Mouse (Mus musculus) ovary, postnatal 10 days (tissue): ENCODE data around the gene Tnfaip3.

Experiments
- DNase-seq: peaks from one replicate; pipeline ENCODE4 v3.0.0; 2022; ENCODE audit warnings: low spot score

Tnfaip3 gene

DNA sequence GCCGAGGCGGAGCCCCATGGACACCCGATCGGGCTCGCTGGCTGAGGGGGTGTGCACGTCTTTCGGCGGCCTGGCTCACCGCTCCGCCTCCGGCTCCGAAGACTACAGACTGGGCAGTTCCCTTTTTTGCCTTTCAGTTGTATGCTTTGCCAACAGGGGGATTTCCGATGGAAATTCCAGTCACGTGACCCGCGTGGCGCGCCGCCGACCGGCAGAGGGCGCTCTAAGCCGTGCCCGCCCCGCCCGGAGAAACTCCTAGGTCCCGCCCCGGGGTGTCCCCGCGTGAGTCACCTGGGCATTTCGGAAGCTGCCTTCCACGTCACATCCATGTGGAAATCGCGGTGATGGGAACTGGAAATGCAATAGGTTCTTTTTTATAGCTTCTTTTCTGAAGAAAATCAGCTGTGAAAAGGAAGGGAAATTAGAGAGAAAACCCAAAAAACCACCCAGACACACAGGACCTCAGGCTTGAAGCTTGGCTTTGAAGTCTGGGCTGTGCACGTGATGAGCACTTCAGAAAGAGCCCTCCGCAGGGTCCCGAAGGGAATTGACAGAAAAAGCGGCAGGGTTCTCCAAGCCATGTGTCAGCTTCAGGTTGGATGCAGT, at the start of gene Tnfaip3:
Gene Tnfaip3, minus strand, starts transcription at position 401 of the 606 bp plus-strand sequence.
- peak; percentile 100 for DNase-seq

DNA sequence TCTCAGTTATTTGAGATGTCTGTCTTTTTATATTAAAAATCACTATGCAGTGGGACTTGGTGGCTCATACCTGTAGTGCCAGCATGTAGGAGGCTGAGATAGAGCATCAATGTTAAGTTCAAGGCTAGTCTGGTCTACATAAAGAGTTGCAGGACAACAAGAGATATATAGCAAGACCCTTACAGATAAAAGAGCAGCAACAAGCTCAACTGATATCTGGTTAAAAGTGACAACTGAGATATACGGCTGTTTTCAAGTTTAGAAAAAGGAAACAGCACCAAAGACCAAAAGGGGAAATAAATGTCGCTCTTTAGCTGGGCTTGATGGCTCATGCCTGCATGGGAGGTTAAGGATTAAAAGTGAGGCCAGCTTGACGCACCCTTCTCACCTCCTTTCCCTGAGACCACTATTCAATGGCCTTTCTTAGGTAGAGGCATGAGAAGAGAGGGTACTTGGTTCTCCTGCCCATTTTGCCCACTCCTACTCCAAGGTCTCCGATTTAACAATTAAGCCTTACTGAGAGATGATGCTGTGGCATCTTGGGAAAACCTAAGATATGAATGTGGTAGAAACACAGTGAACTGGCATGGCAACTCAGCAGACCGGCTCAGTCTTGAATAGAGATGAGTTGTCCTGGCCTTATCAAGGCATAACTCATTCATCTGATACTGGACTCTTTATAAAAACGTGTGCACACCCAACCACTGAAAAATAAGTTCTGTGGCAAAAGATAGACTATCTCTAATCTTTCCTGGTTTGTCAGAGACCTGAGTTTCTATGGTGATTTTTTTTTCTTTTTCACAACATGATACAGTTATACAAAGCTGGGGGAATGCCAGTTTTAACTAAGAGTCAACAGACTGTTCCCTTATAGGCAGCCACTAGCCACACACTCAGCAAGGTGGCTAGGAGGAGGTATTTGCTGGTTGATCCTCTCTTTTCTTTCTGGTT, 49.5 kb upstream of the Tnfaip3 start:
- no peak for DNase-seq

DNA sequence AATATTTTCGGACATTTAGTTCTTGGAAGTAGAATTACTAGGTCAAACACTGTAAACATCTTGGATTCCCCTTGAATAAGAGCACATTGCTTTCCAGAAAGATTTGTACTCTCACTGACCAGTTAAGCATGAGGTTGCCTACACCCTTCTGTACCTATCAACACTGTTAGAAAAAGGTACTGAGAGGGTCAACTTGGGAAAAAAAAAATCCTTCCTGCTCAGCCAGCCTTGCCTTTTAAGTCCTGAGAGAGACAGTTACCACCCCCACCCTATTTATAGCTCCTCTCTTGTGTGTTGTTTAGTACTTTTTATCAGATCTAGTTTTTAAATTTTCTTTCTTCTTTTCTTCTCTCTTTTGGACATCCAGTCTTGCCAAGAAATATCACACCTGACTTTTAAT, 48.2 kb upstream of the Tnfaip3 start:
- no peak for DNase-seq

DNA sequence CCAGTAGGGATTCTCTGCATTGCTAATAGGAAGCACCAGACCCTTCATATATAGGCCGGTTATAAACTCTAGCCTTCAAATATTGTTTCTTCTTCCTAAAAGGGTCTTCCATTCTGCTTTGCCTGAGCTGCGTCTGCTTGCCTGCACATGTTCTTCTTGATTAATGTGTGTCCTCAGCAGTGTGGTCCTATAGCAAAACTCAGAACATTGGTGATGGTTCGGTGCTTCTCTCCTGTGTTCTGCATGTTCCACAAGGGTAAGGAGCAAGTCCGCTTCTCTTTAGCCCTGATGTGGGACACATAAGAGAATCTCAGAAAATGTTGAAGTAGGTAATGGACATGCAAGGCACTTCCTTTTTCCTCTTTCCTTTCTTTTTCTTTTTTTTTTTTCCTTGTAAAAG, 47.8 kb upstream of the Tnfaip3 start:
- DNase-seq, result no peak

DNA sequence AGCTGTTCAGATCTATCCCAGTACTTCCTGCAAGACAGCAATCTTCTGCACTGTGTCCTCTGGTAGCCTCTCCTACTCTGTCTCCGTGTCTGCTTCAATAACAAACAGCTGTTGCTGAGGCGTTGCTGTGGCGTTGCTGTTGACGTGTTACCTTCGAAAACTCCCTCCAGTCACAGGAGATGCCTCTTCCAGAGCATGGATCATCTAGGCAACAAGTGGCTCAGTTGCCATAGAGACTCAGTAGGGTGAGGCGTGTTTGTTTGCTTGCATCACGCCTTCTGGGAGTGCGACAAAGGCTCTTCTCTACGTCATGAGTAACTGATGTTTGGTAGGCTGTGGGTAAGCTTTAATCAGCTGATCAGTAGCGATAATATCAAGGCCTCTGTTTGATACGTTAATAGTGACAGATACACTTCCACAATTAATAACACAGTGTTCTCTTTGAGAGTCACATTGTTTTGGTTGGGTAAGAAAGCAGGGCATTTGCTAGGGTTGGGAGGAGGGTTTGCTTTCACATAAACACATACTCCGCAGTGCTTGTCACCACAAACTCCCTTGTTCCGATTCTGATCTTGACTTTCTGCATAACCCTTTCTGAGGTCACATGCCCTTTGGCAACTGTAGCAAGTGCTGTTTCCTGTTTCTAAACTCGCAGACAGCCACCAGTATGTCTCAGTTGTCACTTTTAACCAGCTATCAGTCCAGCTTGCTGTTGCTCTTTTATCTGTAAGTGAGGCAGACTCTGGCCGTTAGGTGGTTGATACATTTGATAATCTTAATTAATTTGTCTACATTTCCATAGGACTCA, 46.8 kb upstream of the Tnfaip3 start:
- DNase-seq, result no peak

DNA sequence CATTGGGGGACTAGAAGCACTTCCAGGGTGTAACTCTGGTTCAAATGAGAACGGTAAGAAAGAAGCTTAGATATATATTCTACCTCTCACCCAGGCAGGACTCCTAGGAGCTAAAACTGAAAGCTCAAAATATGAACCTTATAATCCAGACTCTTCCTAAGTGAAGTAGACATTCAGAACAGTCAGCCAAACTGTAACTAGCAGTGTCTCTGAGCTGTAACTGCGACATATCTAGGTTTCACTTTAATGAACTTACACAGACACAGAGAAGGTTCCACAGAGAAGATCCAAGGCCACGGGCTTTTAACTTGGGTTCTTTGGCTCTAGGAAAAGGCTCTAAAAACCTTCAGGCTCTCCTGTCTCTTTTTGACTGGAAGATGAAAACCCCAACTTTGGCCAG, 45.7 kb upstream of the Tnfaip3 start:
- DNase-seq, result no peak

DNA sequence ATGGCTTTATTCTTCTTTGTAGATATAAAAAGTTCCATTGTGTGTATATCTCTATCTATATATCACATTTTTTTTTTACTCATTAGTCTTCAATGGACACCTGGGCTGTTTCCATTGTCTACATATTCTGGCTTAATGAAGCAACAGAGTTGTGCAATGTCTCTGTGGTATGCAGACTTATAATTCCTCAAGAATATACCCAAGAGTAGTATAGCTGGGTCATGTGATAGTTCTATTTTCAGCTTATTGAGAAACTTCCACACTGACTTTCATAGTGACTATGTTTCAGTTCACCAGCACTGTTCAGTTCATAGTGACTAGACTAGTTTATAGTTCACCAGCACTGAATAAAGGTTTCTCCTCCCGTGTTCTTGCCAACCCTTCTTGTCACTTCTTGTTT, 38.1 kb upstream of the Tnfaip3 start:
- no peak for DNase-seq

DNA sequence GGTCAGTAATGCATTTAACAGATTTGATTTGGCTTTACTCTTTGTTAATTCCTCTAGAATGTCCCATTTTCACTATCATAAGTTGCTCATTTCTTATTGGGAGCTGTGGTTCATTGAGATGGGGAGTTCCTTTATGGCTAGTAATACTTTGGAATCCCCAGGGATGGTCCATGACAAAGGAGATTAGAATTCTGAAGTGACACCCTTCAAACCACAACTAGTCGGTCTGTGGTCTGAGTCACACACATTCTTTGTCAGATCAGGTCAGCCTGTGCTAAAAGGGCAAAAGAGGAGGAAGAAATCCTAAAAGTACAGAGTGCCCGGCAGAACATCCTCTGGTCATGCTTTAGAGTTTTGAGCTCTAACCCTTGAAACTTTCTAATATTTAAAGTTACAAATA, 30.5 kb upstream of the Tnfaip3 start:
- no peak for DNase-seq

DNA sequence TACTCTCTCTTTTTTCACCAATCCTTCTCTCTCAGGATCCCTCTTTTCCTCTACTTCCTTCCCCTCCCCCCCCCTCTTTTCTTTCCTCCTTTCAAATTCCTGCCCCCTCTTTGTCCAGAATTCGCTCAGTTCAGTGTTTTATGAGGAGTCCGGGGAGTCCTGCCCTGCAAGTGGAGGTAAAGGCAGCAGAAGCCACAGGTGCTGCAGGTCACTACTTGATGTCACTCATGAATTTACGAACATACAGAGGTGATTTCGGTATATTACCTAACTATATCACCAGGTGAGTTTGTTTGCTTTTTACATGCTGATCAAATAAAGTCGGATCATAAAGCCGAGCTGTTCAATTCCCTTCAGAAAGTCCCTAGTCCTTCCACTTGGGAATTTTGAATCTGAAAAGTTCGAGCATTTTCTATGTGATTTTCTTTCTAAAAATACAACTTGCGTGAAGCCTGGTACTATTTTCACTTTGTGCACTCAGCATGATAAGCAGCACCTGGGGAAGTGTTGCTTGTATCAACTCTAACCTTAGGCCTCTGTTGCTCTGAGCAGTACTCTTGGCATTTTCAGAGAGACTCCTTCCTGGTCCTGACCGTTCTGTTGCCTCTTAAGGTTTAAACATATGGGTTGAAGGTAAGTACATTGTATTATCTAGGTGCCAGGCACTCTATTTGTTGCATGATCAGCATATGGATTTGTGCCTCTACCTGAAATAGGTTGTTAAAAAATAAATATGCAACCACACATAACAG, 29.5 kb upstream of the Tnfaip3 start:
- no peak for DNase-seq

DNA sequence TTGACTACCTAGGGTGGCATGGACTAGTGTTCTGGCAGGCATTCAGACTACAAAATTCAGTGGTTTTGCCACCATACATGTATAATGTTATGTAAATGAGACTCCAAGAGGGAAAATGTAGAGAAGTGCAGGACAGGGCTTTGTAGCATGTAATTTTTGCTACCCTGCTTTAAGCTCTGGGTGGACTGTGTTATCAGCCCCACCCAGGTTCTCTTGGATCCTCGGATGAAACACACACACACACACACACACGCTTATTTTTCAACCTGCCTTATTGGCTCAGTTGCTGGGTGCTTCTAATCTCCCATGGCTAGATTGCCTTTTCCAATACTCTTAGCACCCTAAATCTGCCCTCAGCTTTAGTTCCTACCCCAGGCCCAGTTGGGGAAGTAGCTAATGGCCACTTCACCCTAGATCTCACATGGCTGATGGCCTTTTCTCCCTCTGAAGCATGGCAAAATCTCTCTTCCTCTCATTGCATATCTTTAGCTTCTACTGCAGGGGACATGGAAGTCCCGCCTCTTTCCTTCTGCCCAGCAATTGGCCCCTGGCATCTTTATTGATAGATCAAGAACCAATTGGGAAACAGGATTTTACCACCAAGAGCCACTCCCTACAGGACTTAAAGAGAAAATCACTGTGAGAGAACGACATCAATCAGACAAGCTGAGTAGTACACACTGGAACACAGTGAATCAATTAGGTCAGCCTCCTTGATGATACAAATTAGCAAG, 28.2 kb upstream of the Tnfaip3 start:
- DNase-seq, result no peak

DNA sequence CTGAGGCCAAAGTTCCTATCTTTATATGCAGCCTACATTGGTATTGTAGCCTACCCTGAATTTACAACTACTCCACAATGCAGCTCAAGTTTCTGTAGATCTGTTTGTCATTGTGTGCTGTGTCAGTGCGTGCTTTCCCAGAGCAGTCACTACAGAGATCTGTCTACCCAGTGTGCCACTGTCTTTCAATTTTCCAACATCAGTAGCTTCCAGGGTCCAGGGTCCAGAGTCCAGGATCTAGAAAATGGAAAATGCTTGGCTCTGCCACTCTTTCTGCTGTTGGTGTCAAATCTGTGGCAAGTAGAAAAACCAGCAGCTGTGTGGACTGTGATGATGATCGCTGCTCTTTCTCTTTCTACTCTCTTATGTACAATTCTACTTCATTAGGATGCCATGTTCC, 24.7 kb upstream of the Tnfaip3 start:
- DNase-seq, result no peak

DNA sequence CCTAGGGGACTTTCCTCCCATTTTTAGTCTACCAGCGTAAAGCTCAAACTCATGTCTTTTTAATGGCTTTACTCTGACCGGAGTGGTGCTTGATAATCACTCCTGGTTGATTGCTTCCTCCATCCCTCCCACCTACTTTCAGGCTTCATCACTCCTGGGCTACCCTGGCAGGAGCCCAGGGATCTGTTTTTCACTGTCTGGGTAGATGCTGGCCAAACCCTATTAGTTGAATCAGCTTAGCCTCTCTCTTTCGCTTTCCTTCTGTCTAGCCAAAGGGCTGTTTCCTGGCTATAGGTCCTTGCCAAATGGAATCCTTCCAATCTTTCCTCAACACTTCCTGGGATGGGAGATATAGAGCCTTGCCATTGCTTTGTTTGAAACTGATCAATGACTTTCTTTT, 19.3 kb upstream of the Tnfaip3 start:
- no peak for DNase-seq

DNA sequence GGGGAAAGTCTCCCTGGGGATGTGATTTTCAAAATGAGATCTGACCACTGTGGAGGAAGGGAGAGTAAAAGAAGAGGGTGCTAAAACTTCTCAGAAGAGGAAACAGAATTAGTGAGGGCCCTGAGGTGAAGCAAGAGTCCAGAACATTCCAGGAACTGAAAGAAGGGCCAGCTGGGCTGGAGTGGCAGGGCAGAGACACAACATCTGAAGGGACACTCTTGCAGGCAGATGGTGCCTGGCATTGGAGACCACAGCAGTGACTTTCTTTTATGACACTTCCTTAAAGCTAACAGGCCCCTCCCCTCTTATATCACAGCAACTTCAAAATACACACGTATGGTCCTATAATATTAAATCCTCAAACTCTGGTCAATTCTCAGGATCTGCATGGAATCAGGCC, 18.2 kb upstream of the Tnfaip3 start:
- DNase-seq, result no peak

DNA sequence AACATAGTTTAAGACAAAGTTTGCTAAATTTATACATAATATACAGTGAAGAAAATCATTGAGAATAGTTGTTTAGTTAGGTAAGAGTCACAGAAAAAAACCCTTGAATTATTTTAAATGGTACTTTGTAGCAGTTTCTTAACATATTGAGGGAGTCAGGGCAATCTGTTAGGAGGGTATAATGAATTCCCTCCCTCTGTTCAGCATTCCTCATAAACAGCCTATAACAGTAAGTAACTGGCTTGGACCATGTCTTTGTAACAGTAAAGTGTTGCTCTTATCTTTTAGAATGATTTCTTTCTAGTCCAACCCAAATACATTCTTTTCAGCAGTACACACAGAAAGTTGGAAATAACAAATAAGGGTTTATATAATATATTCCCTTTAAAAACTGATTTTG, 16.4 kb upstream of the Tnfaip3 start:
- DNase-seq, result no peak

DNA sequence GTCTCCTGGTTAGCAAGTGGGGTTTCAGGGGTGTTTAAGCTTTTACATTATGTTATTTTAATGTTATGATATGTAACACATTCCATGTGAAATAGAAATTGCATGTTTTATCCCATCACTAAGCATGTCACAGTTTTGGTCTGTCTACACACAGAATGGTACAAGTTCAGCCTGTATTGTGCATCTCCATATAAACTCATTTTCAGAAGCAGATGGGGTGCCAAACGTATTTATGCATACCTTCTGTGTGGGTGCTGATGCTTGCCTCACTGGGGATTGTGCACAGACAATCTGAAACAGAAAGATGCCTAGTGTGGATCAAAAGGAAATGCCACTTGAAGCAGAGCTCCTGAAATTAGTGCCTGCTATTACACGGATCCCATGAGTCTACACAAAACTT, 15.2 kb upstream of the Tnfaip3 start:
- no peak for DNase-seq

DNA sequence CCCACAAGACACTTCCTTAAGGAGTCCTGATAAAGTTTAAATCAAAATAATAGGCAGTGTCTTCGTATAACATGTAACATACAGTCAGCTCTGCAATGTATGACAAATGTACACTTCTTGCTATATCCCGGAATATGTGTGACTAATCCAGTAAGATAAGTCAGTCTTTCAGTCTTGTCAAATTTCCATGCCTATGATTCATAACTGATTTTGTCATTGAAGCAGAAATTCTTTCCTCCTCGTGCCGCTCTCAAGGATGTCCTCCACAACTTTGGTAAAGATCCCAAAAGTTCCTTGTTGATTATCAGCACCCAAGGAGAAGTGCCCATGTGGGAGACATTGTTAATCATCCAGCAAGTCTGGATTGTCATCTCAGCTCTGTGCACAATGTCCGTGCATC, 11.3 kb upstream of the Tnfaip3 start:
- no peak for DNase-seq

DNA sequence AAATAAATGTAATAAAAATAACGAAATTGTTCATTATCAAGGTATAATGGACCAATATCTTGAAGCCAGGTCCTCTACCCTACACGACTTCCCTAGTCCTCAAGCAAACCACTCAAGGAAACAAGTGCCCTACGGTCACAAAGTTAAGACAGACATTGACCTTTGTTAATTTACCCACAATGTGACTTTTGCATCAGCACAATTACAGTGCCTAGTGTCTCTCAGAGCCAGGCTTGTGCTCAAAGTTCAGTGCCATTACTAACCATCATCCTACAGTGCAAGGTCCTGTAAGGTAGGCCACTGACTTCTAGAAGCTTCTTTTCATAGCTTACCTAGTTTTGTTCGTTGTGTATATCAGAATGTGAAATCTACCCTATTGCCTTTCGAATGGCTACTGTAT, 8.9 kb upstream of the Tnfaip3 start:
- DNase-seq, result no peak

DNA sequence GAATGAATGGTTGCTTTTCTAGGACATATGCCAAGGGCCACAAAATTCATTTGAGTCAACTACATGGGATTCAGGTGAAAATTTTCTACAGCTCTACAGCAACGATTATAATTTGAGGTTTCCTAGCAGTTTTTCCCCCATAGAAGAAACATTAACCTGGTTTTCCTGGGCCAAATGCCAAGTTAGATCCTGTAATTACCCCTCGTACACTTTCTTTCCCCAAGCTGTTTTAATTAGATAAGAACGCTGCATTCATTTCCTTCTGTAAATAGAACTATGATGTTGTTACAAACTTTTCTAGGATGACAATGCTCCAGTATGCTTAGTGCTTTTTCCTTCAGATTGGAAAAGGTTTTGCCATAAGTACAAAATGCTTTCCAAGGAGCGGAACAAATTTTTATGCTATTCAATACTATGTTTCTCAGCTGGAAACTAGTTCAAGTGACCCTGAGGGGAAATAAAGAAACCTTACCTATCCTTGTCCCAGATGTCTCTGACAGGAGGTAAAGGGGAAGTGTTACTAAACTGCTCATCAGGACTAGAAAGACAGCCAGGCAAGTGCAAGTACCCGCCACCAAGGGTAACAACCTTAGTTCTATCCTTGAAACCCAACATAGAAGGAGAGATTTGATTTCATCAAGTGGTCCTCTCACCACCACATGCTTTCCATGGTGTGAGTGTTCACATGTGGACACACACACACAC, 8.3 kb upstream of the Tnfaip3 start:
- DNase-seq, result no peak

DNA sequence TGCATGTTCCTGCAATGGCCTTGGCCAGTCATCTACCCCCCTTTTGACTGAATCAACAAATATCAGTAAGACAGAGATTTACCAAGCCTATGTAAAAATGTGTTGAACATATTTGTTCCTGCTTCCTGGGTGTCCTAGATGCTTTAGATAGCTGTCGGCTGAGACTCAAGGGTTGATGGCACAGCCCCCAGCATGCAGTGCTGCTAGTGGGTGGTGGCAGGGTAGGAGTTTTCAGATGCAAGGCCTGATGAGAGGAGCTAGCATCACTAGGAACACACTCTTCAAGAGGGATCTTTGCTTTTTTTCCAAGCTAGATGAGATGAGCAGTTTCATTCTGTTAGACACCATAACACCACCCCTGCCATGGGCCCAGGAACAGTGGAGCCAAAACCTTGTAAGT, 6.8 kb upstream of the Tnfaip3 start:
- DNase-seq, result no peak

DNA sequence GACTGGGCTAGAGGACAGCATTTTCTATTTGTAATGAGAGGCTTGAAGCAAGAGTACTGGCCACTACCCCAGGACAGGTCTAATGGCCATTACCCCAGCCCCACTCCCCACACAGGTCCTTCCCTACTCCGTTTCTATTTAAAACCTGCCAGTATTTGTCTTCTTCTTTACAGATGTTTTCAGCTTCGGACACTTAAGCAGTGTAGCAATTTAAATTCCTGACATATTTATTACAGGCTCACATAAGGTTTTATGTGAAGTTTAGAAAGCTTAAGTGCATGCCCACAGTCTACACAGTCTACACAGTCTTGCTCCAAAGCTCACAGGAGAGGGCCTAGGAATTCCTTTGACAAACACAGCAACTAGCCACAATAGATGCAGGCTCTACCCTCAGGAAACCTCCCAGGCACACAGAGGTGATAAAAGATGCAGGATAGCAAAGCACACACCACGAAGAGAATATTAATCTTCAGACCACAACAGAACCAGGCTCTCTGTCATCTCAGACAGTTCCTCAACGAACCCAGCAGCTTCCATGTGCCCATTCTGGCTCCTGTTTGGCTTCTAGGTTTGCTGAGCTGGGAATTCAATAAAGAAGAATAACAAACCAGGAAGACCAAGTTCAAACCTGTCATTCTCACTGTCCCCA, 1.5 kb upstream of the Tnfaip3 start:
- no peak for DNase-seq
